ENCODE assay signal across 12 mouse cellular contexts in genomic region chr9:108914491-108914890, GRCm38 (mm10). TPM values are rescaled to one million over a fixed set of nuclear protein-coding genes. Genes with fewer than 3 reads are reported as not detected.
A peak's percentile ranks its signal among the peaks of the same experiment; 100 is the strongest.
DNase-seq lines count a peak whose midpoint lies in the region; ATAC-seq and TF ChIP-seq lines count a peak whose summit lies in the region.
"Had no signal": no experiment of that assay in that cellular context is flagged by ENCODE, and none has a peak within 500 bp of the region (broad histone marks: within the 10 kb centered on the region; RNA-seq: fewer than 3 reads in every experiment).

TSS of gene Tmem89 (plus strand) at chr9:108914619.

- H3K27ac ChIP-seq in lung, embryonic 16.5 days (ENCODE audit: low read length): no peak within 1 kb of the TSS
- H3K27ac ChIP-seq: embryonic facial prominence, embryonic 15.5 days; midbrain, embryonic 12.5 days had no signal

- H3K27me3 ChIP-seq in lung, embryonic 16.5 days (ENCODE audit: control insufficient read depth, insufficient read depth, low read depth, low read length): no peaks in the 10 kb centered on the region
- H3K27me3 ChIP-seq: embryonic facial prominence, embryonic 15.5 days; midbrain, embryonic 12.5 days had no signal

- no peak within 1 kb of the TSS for H3K9ac ChIP-seq in lung, embryonic 16.5 days (ENCODE audit: low read length)
- H3K9ac ChIP-seq: embryonic facial prominence, embryonic 15.5 days; midbrain, embryonic 12.5 days had no signal

- 46% methylated on average over 6 of the region's 6 CpGs for WGBS in lung, embryonic 16.5 days
- WGBS in lung, adult 2 months: 60% methylated on average over 6 of the region's 6 CpGs

- no peaks in the 10 kb centered on the region for H3K4me1 ChIP-seq in lung, embryonic 16.5 days (replicated peaks; ENCODE audit: control insufficient read depth, insufficient read depth, low read length)
- no peaks in the 10 kb centered on the region for H3K4me1 ChIP-seq in lung, adult 2 months (ENCODE audit: control insufficient read depth, insufficient read depth, low read length)
- H3K4me1 ChIP-seq: embryonic facial prominence, embryonic 15.5 days; midbrain, embryonic 12.5 days had no signal

- TF ChIP-seq POLR2A in lung, adult 2 months (IDR thresholded peaks at IDR 0.05; ENCODE audit: borderline replicate concordance, extremely low read depth, low read depth, low read length): no peak

- ATAC-seq in lung, embryonic 16.5 days (ENCODE audit: low read depth): peak; percentile 47
- peak; percentile 67; the same call in 1 of the 2 replicates for ATAC-seq in frontal cortex, adult (ENCODE audit: low TSS enrichment)

- no peaks in the 10 kb centered on the region for H3K36me3 ChIP-seq in lung, embryonic 16.5 days (ENCODE audit: control insufficient read depth, insufficient read depth, low read length)
- H3K36me3 ChIP-seq: embryonic facial prominence, embryonic 15.5 days; midbrain, embryonic 12.5 days had no signal

- H3K9me3 ChIP-seq in lung, embryonic 16.5 days (ENCODE audit: control insufficient read depth, low read length): no peaks in the 10 kb centered on the region
- H3K9me3 ChIP-seq: embryonic facial prominence, embryonic 15.5 days; midbrain, embryonic 12.5 days had no signal

- no peak within 1 kb of the TSS for H3K4me2 ChIP-seq in lung, embryonic 16.5 days (ENCODE audit: low read depth, low read length)
- H3K4me2 ChIP-seq: embryonic facial prominence, embryonic 15.5 days; midbrain, embryonic 12.5 days had no signal

- no peak for TF ChIP-seq CTCF in lung, adult 2 months (IDR thresholded peaks at IDR 0.05; ENCODE audit: insufficient read depth, low read length)

- no peak within 1 kb of the TSS for H3K4me3 ChIP-seq in lung, embryonic 16.5 days (ENCODE audit: low read length)
- H3K4me3 ChIP-seq in lung, adult 2 months (replicated peaks; ENCODE audit: extremely low read depth, low read depth, low read length): no peak within 1 kb of the TSS
- H3K4me3 ChIP-seq: embryonic facial prominence, embryonic 15.5 days; midbrain, embryonic 12.5 days had no signal

- DNase-seq in lung, adult 2 months: no peak
- DNase-seq in layer of hippocampus, postnatal 14 days (ENCODE audit: low spot score in 2 of 2): peak; percentile 66 to 80
- peak; percentile 32 for DNase-seq in right cerebral cortex, postnatal 25 days
- DNase-seq in spleen, adult 18-20 months: no peak
- no peak for DNase-seq in yolk sac, embryonic 10.5 days (ENCODE audit: low spot score)
- no peak for DNase-seq in natural killer cell, adult 2 months (ENCODE audit: low spot score in 2 of 2)
- DNase-seq: kidney, postnatal 36 days; thymus, postnatal 36 days had no signal

RNA-seq across cellular contexts. Expression of gene Tmem89, which starts in this region (rescaled TPM):
- polyA plus RNA-seq in lung, embryonic 16.5 days (2015; fragmentation: Nextera tagmentation; extraction: Ambion mirVana): 0.78 and 1.1 TPM in 2 replicates
- 0.17 and 0.26 TPM in 2 replicates for polyA plus RNA-seq in lung, adult 2 months (2012; rRNA removed)
- total RNA-seq in layer of hippocampus, postnatal 14 days (2021): under 1 TPM; 0.37 to 0.43 TPM
- polyA plus RNA-seq: midbrain, embryonic 12.5 days had no signal

Comparison
In these comparisons a context has a peak if more than half of its experiments do, and no peak if none do; other contexts are left out.
1. Peak in DNase-seq in layer of hippocampus, postnatal 14 days; RNA of the gene not detected or under 1 TPM.